Mouse (Mus musculus) liver, postnatal 0 days (tissue): ENCODE data around the gene Esyt1.

Source experiments
- CTCF ChIP-seq: sonication (generic); IDR thresholded peaks from 2 replicates; pipeline ENCODE4 v1.5.1; 2016; ENCODE audit warnings: antibody characterized with exemption, low read depth
- EP300 ChIP-seq: IDR thresholded peaks from 2 replicates; pipeline ENCODE4 v1.6.1; 2016; ENCODE audit warnings: antibody characterized with exemption, low read depth, mild to moderate bottlenecking

GRCm38 (mm10) chr10:128522351-128522750 is 3.3 kb downstream of the Esyt1 start:
- TF ChIP-seq CTCF, result no peak
- TF ChIP-seq EP300, result no peak
